Mouse (Mus musculus): ENCODE results near the gene Olfr566. TPM values are rescaled to one million over a fixed set of nuclear protein-coding genes. Genes with fewer than 3 reads are reported as not detected.

Gene Olfr566
- total RNA-seq (2017), result not detected in 2 replicates

- ATAC-seq (replicated peaks; ENCODE audit: low read depth, poor library complexity, severe bottlenecking), result no peak
These were observed at the start of gene Olfr566 for GRCm38 (mm10) chr7:102858665-102859064. TSS of gene Olfr566 (minus strand) at chr7:102858765.

GRCm38 (mm10) chr7:102890782-102891181 is 32.2 kb upstream of the Olfr566 start, which contains the start of gene Olfr569:
TSS of gene Olfr569 (minus strand) at chr7:102890882.
- ATAC-seq (replicated peaks; ENCODE audit: low read depth, poor library complexity, severe bottlenecking), result no peak

- no peak for ATAC-seq (replicated peaks; ENCODE audit: low read depth, poor library complexity, severe bottlenecking)
These were observed 18.3 kb upstream of the Olfr566 start, which contains the start of gene Olfr568 for GRCm38 (mm10) chr7:102876822-102877221. TSS of gene Olfr568 (plus strand) at chr7:102877122.

GRCm38 (mm10) chr7:102855807-102856206 is 2.8 kb downstream of the Olfr566 start:
- ATAC-seq (replicated peaks; ENCODE audit: low read depth, poor library complexity, severe bottlenecking), result no peak

Other genes with a start within 250 kb of the Olfr566 start
- gene Olfr553, start 240.5 kb downstream of the Olfr566 start, total RNA-seq (2017), result not detected in 2 replicates
- gene Olfr554, start 220.3 kb downstream of the Olfr566 start, total RNA-seq (2017), result not detected in 2 replicates
- gene Olfr555, start 199.9 kb downstream of the Olfr566 start, total RNA-seq (2017), result not detected in 2 replicates
- gene Olfr556, start 193.9 kb downstream of the Olfr566 start, total RNA-seq (2017), result not detected in 2 replicates
- 8.2 and 10.7 TPM in 2 replicates for gene Trim68, start 171.4 kb downstream of the Olfr566 start, total RNA-seq (2017)
- not detected in 2 replicates for gene Olfr557, start 162.9 kb downstream of the Olfr566 start, total RNA-seq (2017)
- 0.14 TPM in 1 of 2 replicates, not detected in the other for gene Olfr558, start 156.6 kb downstream of the Olfr566 start, total RNA-seq (2017)
- not detected in 2 replicates for gene Olfr33, start 139.7 kb downstream of the Olfr566 start, total RNA-seq (2017)
- gene Olfr559, start 131.3 kb downstream of the Olfr566 start, total RNA-seq (2017), result not detected in 2 replicates
- gene Olfr560, start 99.4 kb downstream of the Olfr566 start, total RNA-seq (2017), result not detected in 2 replicates
- gene Olfr78, start 99.3 kb downstream of the Olfr566 start, total RNA-seq (2017), result not detected in 2 replicates
- not detected in 2 replicates for gene Olfr561, start 87.5 kb downstream of the Olfr566 start, total RNA-seq (2017)
- gene Olfr564, start 55.3 kb downstream of the Olfr566 start, total RNA-seq (2017), result not detected in 2 replicates
- gene Olfr568, start 18.4 kb upstream of the Olfr566 start, total RNA-seq (2017), result not detected in 2 replicates
- gene Olfr569, start 32.1 kb upstream of the Olfr566 start, total RNA-seq (2017), result not detected in 2 replicates
- not detected in 2 replicates for gene Olfr570, start 35.8 kb upstream of the Olfr566 start, total RNA-seq (2017)
- gene Olfr571, start 58.8 kb upstream of the Olfr566 start, total RNA-seq (2017), result not detected in 2 replicates
- not detected in 2 replicates for gene Olfr572, start 65.6 kb upstream of the Olfr566 start, total RNA-seq (2017)
- not detected in 2 replicates for gene Olfr573-ps1, start 83.8 kb upstream of the Olfr566 start, total RNA-seq (2017)
- not detected in 2 replicates for gene Olfr574, start 89.7 kb upstream of the Olfr566 start, total RNA-seq (2017)
- gene Olfr575, start 100.0 kb upstream of the Olfr566 start, total RNA-seq (2017), result not detected in 2 replicates
- not detected in 2 replicates for gene Olfr576, start 103.9 kb upstream of the Olfr566 start, total RNA-seq (2017)
- not detected in 2 replicates for gene Olfr577, start 117.2 kb upstream of the Olfr566 start, total RNA-seq (2017)
- gene Olfr578, start 130.6 kb upstream of the Olfr566 start, total RNA-seq (2017), result not detected in 2 replicates
- gene Olfr582, start 179.3 kb upstream of the Olfr566 start, total RNA-seq (2017), result not detected in 2 replicates
- gene Olfr583, start 192.5 kb upstream of the Olfr566 start, total RNA-seq (2017), result not detected in 2 replicates
- not detected in 2 replicates for gene Olfr584, start 223.1 kb upstream of the Olfr566 start, total RNA-seq (2017)
- not detected in 2 replicates for gene Olfr585, start 239.0 kb upstream of the Olfr566 start, total RNA-seq (2017)